In genomic region chr9:115051976-115052375, GRCm38 (mm10) we compare ENCODE assay signal across 26 mouse cellular contexts.
DNase-seq lines count a peak whose midpoint lies in the region; ATAC-seq and TF ChIP-seq lines count a peak whose summit lies in the region.
"Had no signal": no experiment of that assay in that cellular context is flagged by ENCODE, and none has a peak within 500 bp of the region (broad histone marks: within the 10 kb centered on the region; RNA-seq: fewer than 3 reads in every experiment).

No protein-coding gene starts in this region.

- H3K4me2 ChIP-seq in hindbrain, postnatal 0 days (ENCODE audit: low read depth, low read length) = no peak overlapping the region
- no peak overlapping the region for H3K4me2 ChIP-seq in hindbrain, embryonic 16.5 days (ENCODE audit: low read length)
- H3K4me2 ChIP-seq in kidney, embryonic 16.5 days (replicated peaks; ENCODE audit: low read depth, low read length) = no peak overlapping the region
- H3K4me2 ChIP-seq: heart, embryonic 11.5 days; hindbrain, embryonic 15.5 days; limb, embryonic 13.5 days; liver, embryonic 12.5 days; midbrain, embryonic 11.5 days had no signal

- no peak overlapping the region for H3K9ac ChIP-seq in hindbrain, postnatal 0 days (replicated peaks; ENCODE audit: low read length)
- no peak overlapping the region for H3K9ac ChIP-seq in hindbrain, embryonic 16.5 days (ENCODE audit: low read depth, low read length)
- H3K9ac ChIP-seq in kidney, embryonic 16.5 days (replicated peaks; ENCODE audit: low read length) = no peak overlapping the region
- H3K9ac ChIP-seq: hindbrain, embryonic 15.5 days; limb, embryonic 13.5 days; liver, embryonic 12.5 days had no signal

- peaks cover 9% of the 10 kb centered on the region; the same call in 1 of the 2 replicates for H3K4me1 ChIP-seq in hindbrain, postnatal 0 days (ENCODE audit: insufficient read depth, low read length)
- H3K4me1 ChIP-seq in hindbrain, embryonic 16.5 days (ENCODE audit: control insufficient read depth, insufficient read depth, low read depth, low read length) = peaks cover 8% of the 10 kb centered on the region
- H3K4me1 ChIP-seq in kidney, embryonic 16.5 days (ENCODE audit: insufficient read depth, low read length) = peaks cover 9% of the 10 kb centered on the region

- H3K4me3 ChIP-seq in hindbrain, postnatal 0 days (ENCODE audit: low read length) = no peak overlapping the region
- H3K4me3 ChIP-seq in hindbrain, embryonic 16.5 days (ENCODE audit: low read length) = no peak overlapping the region
- no peak overlapping the region for H3K4me3 ChIP-seq in kidney, embryonic 16.5 days (ENCODE audit: low read length)
- H3K4me3 ChIP-seq: embryonic facial prominence, embryonic 10.5 days; hindbrain, embryonic 15.5 days; limb, embryonic 13.5 days; liver, embryonic 12.5 days had no signal

- H3K9me3 ChIP-seq in hindbrain, postnatal 0 days (ENCODE audit: low read length) = no peaks in the 10 kb centered on the region
- no peaks in the 10 kb centered on the region for H3K9me3 ChIP-seq in hindbrain, embryonic 16.5 days (ENCODE audit: control insufficient read depth, low read length)
- H3K9me3 ChIP-seq in kidney, embryonic 16.5 days (ENCODE audit: low read length) = no peaks in the 10 kb centered on the region
- H3K9me3 ChIP-seq: embryonic facial prominence, embryonic 10.5 days; hindbrain, embryonic 15.5 days; liver, embryonic 12.5 days had no signal

- DNase-seq in frontal cortex, postnatal 10 days (ENCODE audit: low spot score in 2 of 2) = no peak
- no peak for DNase-seq in hindbrain, postnatal 0 days (ENCODE audit: low spot score)
- peak; percentile 63 to 68 for DNase-seq in right cerebral cortex, adult 2 months (ENCODE audit: low spot score in 2 of 2)
- no peak for DNase-seq in right cerebral cortex, postnatal 14 days
- peak; percentile 64 for DNase-seq in telencephalon, adult 2 months (ENCODE audit: low read depth, low spot score)
- DNase-seq: adrenal gland, postnatal 36 days; cerebellum, adult 11-12 months; cerebellum, postnatal 10 days; heart, adult 11 months; kidney, adult 11 months; layer of hippocampus, adult 9-11 months; lung, adult 2 months; lung, postnatal 14 days; thymus, postnatal 14 days had no signal

- no peaks in the 10 kb centered on the region for H3K27me3 ChIP-seq in hindbrain, postnatal 0 days (ENCODE audit: insufficient read depth, low read length)
- H3K27me3 ChIP-seq in hindbrain, embryonic 16.5 days (replicated peaks; ENCODE audit: control insufficient read depth, insufficient read depth, low read length) = no peaks in the 10 kb centered on the region
- H3K27me3 ChIP-seq in kidney, embryonic 16.5 days (ENCODE audit: insufficient read depth, low read length) = no peaks in the 10 kb centered on the region
- H3K27me3 ChIP-seq: hindbrain, embryonic 15.5 days; limb, embryonic 13.5 days; liver, embryonic 12.5 days had no signal

- no peaks in the 10 kb centered on the region for H3K36me3 ChIP-seq in hindbrain, postnatal 0 days (ENCODE audit: insufficient read depth, low read length)
- no peaks in the 10 kb centered on the region for H3K36me3 ChIP-seq in hindbrain, embryonic 16.5 days (ENCODE audit: control insufficient read depth, insufficient read depth, low read length)
- no peaks in the 10 kb centered on the region for H3K36me3 ChIP-seq in kidney, embryonic 16.5 days (ENCODE audit: insufficient read depth, low read length)
- H3K36me3 ChIP-seq: embryonic facial prominence, embryonic 10.5 days; hindbrain, embryonic 15.5 days; limb, embryonic 13.5 days; liver, embryonic 12.5 days had no signal

- no peak overlapping the region for H3K27ac ChIP-seq in hindbrain, postnatal 0 days
- H3K27ac ChIP-seq in hindbrain, embryonic 16.5 days (ENCODE audit: low read depth, low read length) = no peak overlapping the region
- H3K27ac ChIP-seq in kidney, embryonic 16.5 days (ENCODE audit: low read length) = no peak overlapping the region
- H3K27ac ChIP-seq: embryonic facial prominence, embryonic 10.5 days; hindbrain, embryonic 15.5 days; kidney, postnatal 0 days; limb, embryonic 13.5 days; liver, embryonic 12.5 days had no signal

- 0 out of 2 replicates have a peak, but pooled peaks have one; percentile 9 for TF ChIP-seq CTCF in hindbrain, postnatal 0 days (IDR thresholded peaks at IDR 0.05; ENCODE audit: low read depth)

- ATAC-seq in frontal cortex, adult (ENCODE audit: low TSS enrichment) = peak; percentile 80
- no peak for ATAC-seq in hindbrain, postnatal 0 days
- ATAC-seq in hindbrain, embryonic 16.5 days = no peak
- ATAC-seq in kidney, embryonic 16.5 days (ENCODE audit: low FRiP score, low TSS enrichment) = no peak
- ATAC-seq: CD4-positive, CD25-positive, alpha-beta regulatory T cell, adult 4 months; forebrain, embryonic 16.5 days; liver, embryonic 12.5 days had no signal

- 71% methylated on average over 3 of the region's 3 CpGs for WGBS in hindbrain, postnatal 0 days
- 72% methylated on average over 3 of the region's 3 CpGs for WGBS in hindbrain, embryonic 16.5 days
- WGBS in kidney, embryonic 16.5 days = 54% methylated on average over 3 of the region's 3 CpGs

Comparison
In these comparisons a context has a peak if more than half of its experiments do, and no peak if none do; other contexts are left out.
1. DNase-seq: peak in right cerebral cortex, adult 2 months (2 of 2) and telencephalon, adult 2 months (single experiment); none in frontal cortex, postnatal 10 days (0 of 2), hindbrain, postnatal 0 days (single experiment) and right cerebral cortex, postnatal 14 days (single experiment).